Mouse (Mus musculus): Measurements from ENCODE around the gene Adgra1. TPM values are rescaled to one million over a fixed set of nuclear protein-coding genes. Genes with fewer than 3 reads are reported as not detected.

Gene Adgra1
- polyA plus RNA-seq, 1 experiment from 2014 or later = not detected

- 55% methylated on average over 1 of the region's 1 CpGs for WGBS
- ATAC-seq (ENCODE audit: low read depth) = no peak
Measured at GRCm38 (mm10) chr7:139864871-139865270, 30.9 kb downstream of the Adgra1 start.

GRCm38 (mm10) chr7:139871014-139871413 is 37.0 kb downstream of the Adgra1 start:
- Histone ChIP-seq H3K27me3 (ENCODE audit: control insufficient read depth, insufficient read depth, low read depth, low read length) (no peaks in the 10 kb centered on the region), H3K4me1 (replicated peaks; ENCODE audit: control insufficient read depth, insufficient read depth, low read length) (no peaks in the 10 kb centered on the region), H3K4me2 (ENCODE audit: low read depth, low read length) (no peak overlapping the region), H3K9me3 (ENCODE audit: control insufficient read depth, low read length) (no peaks in the 10 kb centered on the region), H3K27ac (ENCODE audit: low read length) (no peak overlapping the region), H3K9ac (ENCODE audit: low read length) (no peak overlapping the region), H3K36me3 (ENCODE audit: control insufficient read depth, insufficient read depth, low read length) (no peaks in the 10 kb centered on the region), H3K4me3 (ENCODE audit: low read length) (no peak overlapping the region)
- no peak for ATAC-seq (ENCODE audit: low read depth)
- WGBS = 76% methylated on average over 5 of the region's 5 CpGs

More at GRCm38 (mm10) chr7:139864871-139865270, 30.9 kb downstream of the Adgra1 start:
- no peak overlapping the region for H3K4me3 ChIP-seq (ENCODE audit: low read length)
- H3K36me3 ChIP-seq (ENCODE audit: control insufficient read depth, insufficient read depth, low read length) = no peaks in the 10 kb centered on the region
- H3K4me1 ChIP-seq (replicated peaks; ENCODE audit: control insufficient read depth, insufficient read depth, low read length) = no peaks in the 10 kb centered on the region
- no peaks in the 10 kb centered on the region for H3K9me3 ChIP-seq (ENCODE audit: control insufficient read depth, low read length)
- H3K4me2 ChIP-seq (ENCODE audit: low read depth, low read length) = no peak overlapping the region
- no peak overlapping the region for H3K27ac ChIP-seq (ENCODE audit: low read length)
- H3K27me3 ChIP-seq (ENCODE audit: control insufficient read depth, insufficient read depth, low read depth, low read length) = no peaks in the 10 kb centered on the region
- no peak overlapping the region for H3K9ac ChIP-seq (ENCODE audit: low read length)

- Histone ChIP-seq H3K27me3 (ENCODE audit: control insufficient read depth, insufficient read depth, low read depth, low read length) (no peaks in the 10 kb centered on the region), H3K36me3 (ENCODE audit: control insufficient read depth, insufficient read depth, low read length) (no peaks in the 10 kb centered on the region), H3K27ac (ENCODE audit: low read length) (no peak overlapping the region), H3K9me3 (ENCODE audit: control insufficient read depth, low read length) (no peaks in the 10 kb centered on the region), H3K4me3 (ENCODE audit: low read length) (no peak overlapping the region), H3K4me1 (replicated peaks; ENCODE audit: control insufficient read depth, insufficient read depth, low read length) (no peaks in the 10 kb centered on the region), H3K9ac (ENCODE audit: low read length) (no peak overlapping the region), H3K4me2 (ENCODE audit: low read depth, low read length) (no peak overlapping the region)
- 66% methylated on average over 10 of the region's 10 CpGs for WGBS
- no peak for ATAC-seq (ENCODE audit: low read depth)
Measured at GRCm38 (mm10) chr7:139877167-139877792, 43.3 kb downstream of the Adgra1 start.

GRCm38 (mm10) chr7:139878122-139878521 is 44.1 kb downstream of the Adgra1 start:
- no peak overlapping the region for H3K4me3 ChIP-seq (ENCODE audit: low read length)
- no peaks in the 10 kb centered on the region for H3K27me3 ChIP-seq (ENCODE audit: control insufficient read depth, insufficient read depth, low read depth, low read length)
- no peaks in the 10 kb centered on the region for H3K4me1 ChIP-seq (replicated peaks; ENCODE audit: control insufficient read depth, insufficient read depth, low read length)
- no peak overlapping the region for H3K9ac ChIP-seq (ENCODE audit: low read length)
- no peaks in the 10 kb centered on the region for H3K9me3 ChIP-seq (ENCODE audit: control insufficient read depth, low read length)
- 59% methylated on average over 5 of the region's 5 CpGs for WGBS
- H3K36me3 ChIP-seq (ENCODE audit: control insufficient read depth, insufficient read depth, low read length) = no peaks in the 10 kb centered on the region
- ATAC-seq (ENCODE audit: low read depth) = no peak
- H3K27ac ChIP-seq (ENCODE audit: low read length) = no peak overlapping the region
- H3K4me2 ChIP-seq (ENCODE audit: low read depth, low read length) = no peak overlapping the region

- WGBS = 29% methylated on average over 6 of the region's 6 CpGs
- no peak overlapping the region for H3K9ac ChIP-seq (ENCODE audit: low read length)
- H3K4me1 ChIP-seq (replicated peaks; ENCODE audit: control insufficient read depth, insufficient read depth, low read length) = no peaks in the 10 kb centered on the region
- no peak for ATAC-seq (ENCODE audit: low read depth)
- H3K27me3 ChIP-seq (ENCODE audit: control insufficient read depth, insufficient read depth, low read depth, low read length) = no peaks in the 10 kb centered on the region
- no peak overlapping the region for H3K4me3 ChIP-seq (ENCODE audit: low read length)
- H3K4me2 ChIP-seq (ENCODE audit: low read depth, low read length) = no peak overlapping the region
- no peak overlapping the region for H3K27ac ChIP-seq (ENCODE audit: low read length)
- no peaks in the 10 kb centered on the region for H3K36me3 ChIP-seq (ENCODE audit: control insufficient read depth, insufficient read depth, low read length)
- no peaks in the 10 kb centered on the region for H3K9me3 ChIP-seq (ENCODE audit: control insufficient read depth, low read length)
Measured at GRCm38 (mm10) chr7:139878621-139879020, 44.6 kb downstream of the Adgra1 start.

GRCm38 (mm10) chr7:139883545-139883944 is 49.6 kb downstream of the Adgra1 start:
- H3K27me3 ChIP-seq (ENCODE audit: control insufficient read depth, insufficient read depth, low read depth, low read length) = no peaks in the 10 kb centered on the region
- WGBS = 84% methylated on average over 4 of the region's 4 CpGs
- no peak overlapping the region for H3K27ac ChIP-seq (ENCODE audit: low read length)
- no peaks in the 10 kb centered on the region for H3K4me1 ChIP-seq (replicated peaks; ENCODE audit: control insufficient read depth, insufficient read depth, low read length)
- no peaks in the 10 kb centered on the region for H3K36me3 ChIP-seq (ENCODE audit: control insufficient read depth, insufficient read depth, low read length)
- H3K9me3 ChIP-seq (ENCODE audit: control insufficient read depth, low read length) = no peaks in the 10 kb centered on the region
- no peak overlapping the region for H3K9ac ChIP-seq (ENCODE audit: low read length)
- H3K4me3 ChIP-seq (ENCODE audit: low read length) = no peak overlapping the region
- no peak overlapping the region for H3K4me2 ChIP-seq (ENCODE audit: low read depth, low read length)
- no peak for ATAC-seq (ENCODE audit: low read depth)

- Histone ChIP-seq H3K9me3 (ENCODE audit: control insufficient read depth, low read length) (no peaks in the 10 kb centered on the region), H3K9ac (ENCODE audit: low read length) (no peak overlapping the region), H3K4me2 (ENCODE audit: low read depth, low read length) (no peak overlapping the region), H3K36me3 (ENCODE audit: control insufficient read depth, insufficient read depth, low read length) (no peaks in the 10 kb centered on the region), H3K27ac (ENCODE audit: low read length) (no peak overlapping the region), H3K4me3 (ENCODE audit: low read length) (no peak overlapping the region), H3K27me3 (ENCODE audit: control insufficient read depth, insufficient read depth, low read depth, low read length) (peaks cover 30% of the 10 kb centered on the region), H3K4me1 (replicated peaks; ENCODE audit: control insufficient read depth, insufficient read depth, low read length) (no peaks in the 10 kb centered on the region)
- 33% methylated on average over 5 of the region's 5 CpGs for WGBS
- ATAC-seq (ENCODE audit: low read depth) = no peak
Measured at GRCm38 (mm10) chr7:139891779-139892178, 57.8 kb downstream of the Adgra1 start.

GRCm38 (mm10) chr7:139894655-139895557 is 60.9 kb downstream of the Adgra1 start, which contains the start of gene Kndc1:
Kndc1 (plus strand) TSS chr7:139894696.
- Histone ChIP-seq H3K9ac (ENCODE audit: low read length) (peak within 1 kb of the TSS; percentile 49), H3K27ac (ENCODE audit: low read length) (no peak within 1 kb of the TSS), H3K4me1 (replicated peaks; ENCODE audit: control insufficient read depth, insufficient read depth, low read length) (no peaks in the 10 kb centered on the region), H3K4me2 (ENCODE audit: low read depth, low read length) (peak within 1 kb of the TSS; percentile 73), H3K36me3 (ENCODE audit: control insufficient read depth, insufficient read depth, low read length) (no peaks in the 10 kb centered on the region), H3K27me3 (ENCODE audit: control insufficient read depth, insufficient read depth, low read depth, low read length) (peaks cover 30% of the 10 kb centered on the region), H3K4me3 (ENCODE audit: low read length) (peak within 1 kb of the TSS; percentile 47), H3K9me3 (ENCODE audit: control insufficient read depth, low read length) (no peaks in the 10 kb centered on the region)
- ATAC-seq (ENCODE audit: low read depth) = peak; percentile 63
- WGBS = 1% methylated on average over 50 of the region's 50 CpGs

- no peak for ATAC-seq (ENCODE audit: low read depth)
- peaks cover 30% of the 10 kb centered on the region for H3K27me3 ChIP-seq (ENCODE audit: control insufficient read depth, insufficient read depth, low read depth, low read length)
Measured at GRCm38 (mm10) chr7:139896271-139896670, 62.3 kb downstream of the Adgra1 start.

More at GRCm38 (mm10) chr7:139896271-139896670, 62.3 kb downstream of the Adgra1 start:
- no peak overlapping the region for H3K9ac ChIP-seq (ENCODE audit: low read length)
- H3K4me3 ChIP-seq (ENCODE audit: low read length) = no peak overlapping the region
- 76% methylated on average over 7 of the region's 7 CpGs for WGBS
- no peaks in the 10 kb centered on the region for H3K36me3 ChIP-seq (ENCODE audit: control insufficient read depth, insufficient read depth, low read length)
- H3K4me1 ChIP-seq (replicated peaks; ENCODE audit: control insufficient read depth, insufficient read depth, low read length) = no peaks in the 10 kb centered on the region
- H3K27ac ChIP-seq (ENCODE audit: low read length) = no peak overlapping the region
- no peak overlapping the region for H3K4me2 ChIP-seq (ENCODE audit: low read depth, low read length)
- H3K9me3 ChIP-seq (ENCODE audit: control insufficient read depth, low read length) = no peaks in the 10 kb centered on the region
